Mouse (Mus musculus): Measurements from ENCODE around the gene Olfr373. TPM values are rescaled to one million over a fixed set of nuclear protein-coding genes. Genes with fewer than 3 reads are reported as not detected.

Gene Olfr373
- polyA plus RNA-seq (2021; fragmentation: Nextera tagmentation) = not detected in 2 replicates
- long read RNA-seq, experiment 1 = 0 reads
- long read RNA-seq, experiment 2 = 0 reads

DNA sequence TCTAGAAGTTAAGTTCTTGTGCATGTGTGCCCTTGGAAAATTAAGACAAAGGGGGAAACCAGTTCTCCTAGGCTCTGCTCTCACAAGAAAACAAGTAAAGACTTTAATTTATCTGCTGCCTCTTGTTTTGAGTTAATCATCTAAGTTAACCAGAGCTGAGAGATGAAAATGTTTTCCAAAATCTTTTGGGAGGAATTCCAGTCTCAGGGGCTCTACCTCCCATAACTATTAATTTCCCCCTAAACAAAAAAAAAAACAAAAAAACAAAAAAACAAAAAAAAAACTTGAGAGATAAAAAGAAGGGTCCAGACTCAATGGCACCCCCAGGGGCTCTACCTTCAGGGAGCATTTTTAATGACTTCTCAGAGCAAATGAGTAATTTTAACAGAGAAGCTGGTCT is at the start of gene Olfr373:
Gene Olfr373, plus strand, starts transcription at position 301 of the 400 bp plus-strand sequence.

DNA sequence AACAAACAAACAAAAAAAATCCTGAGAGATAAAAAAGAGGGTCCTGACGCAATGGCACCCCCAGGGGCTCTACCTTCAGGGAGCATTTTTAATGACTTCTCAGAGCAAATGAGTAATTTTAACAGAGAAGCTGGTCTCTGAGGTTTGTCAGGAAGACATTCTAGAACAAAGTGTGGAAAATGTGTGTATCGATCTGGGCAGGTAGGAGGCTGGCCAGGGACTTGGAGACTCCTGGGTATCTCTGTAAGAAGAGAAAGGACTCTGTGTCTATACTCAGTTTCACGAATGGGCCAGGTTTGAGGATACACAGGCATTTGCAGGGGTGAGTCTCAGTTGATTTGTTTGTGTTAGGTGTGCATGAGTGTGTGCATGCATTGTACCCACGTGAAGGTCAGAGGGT is 42.1 kb upstream of the Olfr373 start, which contains the start of gene Olfr372:
Gene Olfr372, plus strand, starts transcription at position 301 of the 400 bp plus-strand sequence.

DNA sequence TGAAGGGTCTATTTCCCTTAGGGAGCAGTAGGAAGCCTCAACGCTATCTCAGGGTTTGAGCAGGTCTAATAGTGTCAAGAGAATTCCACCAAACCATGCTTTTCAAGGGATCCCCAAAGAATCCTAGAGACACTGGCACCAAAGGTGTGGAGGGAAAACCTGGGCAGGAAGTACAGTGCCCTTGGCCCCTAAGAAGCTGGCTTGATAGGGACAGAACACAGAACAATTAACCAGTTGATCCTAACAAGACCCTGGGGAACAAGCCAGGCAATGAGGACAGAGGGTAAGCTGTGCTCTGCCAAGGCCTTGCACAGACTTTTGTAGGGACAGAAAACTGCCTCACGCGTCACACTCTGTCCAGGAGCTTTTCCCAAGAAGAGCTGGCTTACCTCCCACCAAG is 23.8 kb downstream of the Olfr373 start, which contains the start of gene Olfr374:
Gene Olfr374, plus strand, starts transcription at position 301 of the 400 bp plus-strand sequence.

DNA sequence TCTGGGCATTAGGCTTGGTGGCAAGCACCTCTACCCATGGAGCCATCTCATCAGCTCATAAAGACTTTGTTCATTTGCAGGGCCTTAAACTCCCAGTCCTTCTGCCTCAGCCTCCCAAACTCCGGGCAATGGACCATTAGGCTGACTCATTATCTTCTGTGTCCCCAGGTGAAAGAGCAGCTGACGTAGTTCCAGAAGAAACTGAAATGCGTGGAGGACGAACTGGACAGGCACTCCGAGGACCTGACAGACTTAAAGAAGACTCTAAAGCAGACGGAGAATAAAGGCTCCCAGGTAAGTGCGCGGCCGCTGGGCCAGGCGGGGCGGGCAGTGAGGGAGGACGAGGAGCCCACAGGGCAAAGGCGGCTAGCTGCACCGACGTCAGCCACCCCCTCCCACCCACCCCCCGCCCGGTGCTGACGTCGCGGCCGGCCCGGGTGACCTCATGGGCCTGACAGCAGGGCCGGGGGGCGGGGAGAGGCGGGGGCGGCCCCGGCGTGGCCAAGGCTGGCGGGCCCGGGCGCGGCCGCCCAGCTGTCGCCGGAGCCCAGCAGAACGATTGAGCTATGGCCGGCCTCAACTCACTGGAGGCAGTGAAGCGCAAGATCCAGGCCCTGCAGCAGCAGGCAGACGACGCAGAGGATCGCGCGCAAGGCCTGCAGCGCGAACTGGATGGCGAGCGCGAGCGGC is 51.9 kb downstream of the Olfr373 start, which contains the start of gene Tpm4:
Gene Tpm4, plus strand, starts transcription at position 220 of the 690 bp plus-strand sequence.

Other genes starting within 250 kb of the Olfr373 start
- 3.0 and 3.2 TPM in 2 replicates for gene Zfp709, start 201.2 kb upstream of the Olfr373 start, polyA plus RNA-seq (2021; fragmentation: Nextera tagmentation)
- gene Zfp882, start 174.6 kb upstream of the Olfr373 start, polyA plus RNA-seq (2021; fragmentation: Nextera tagmentation) = 2.4 and 2.5 TPM in 2 replicates
- 17.1 and 18.1 TPM in 2 replicates for gene Zfp617, start 174.5 kb upstream of the Olfr373 start, polyA plus RNA-seq (2021; fragmentation: Nextera tagmentation)
- gene Zfp961, start 132.1 kb upstream of the Olfr373 start, polyA plus RNA-seq (2021; fragmentation: Nextera tagmentation) = 11.0 and 11.6 TPM in 2 replicates
- 0.08 TPM in 1 of 2 replicates, not detected in the other for gene Cyp4f18, start 73.6 kb upstream of the Olfr373 start, polyA plus RNA-seq (2021; fragmentation: Nextera tagmentation)
- gene Olfr372, start 42.0 kb upstream of the Olfr373 start, polyA plus RNA-seq (2021; fragmentation: Nextera tagmentation) = not detected in 2 replicates
- not detected in 2 replicates for gene Olfr374, start 23.9 kb downstream of the Olfr373 start, polyA plus RNA-seq (2021; fragmentation: Nextera tagmentation)
- gene Tpm4, start 51.8 kb downstream of the Olfr373 start, polyA plus RNA-seq (2021; fragmentation: Nextera tagmentation) = 25.2 and 27.4 TPM in 2 replicates
- gene Rab8a, start 78.0 kb downstream of the Olfr373 start, polyA plus RNA-seq (2021; fragmentation: Nextera tagmentation) = 42.4 and 62.1 TPM in 2 replicates
- gene Hsh2d, start 106.5 kb downstream of the Olfr373 start, polyA plus RNA-seq (2021; fragmentation: Nextera tagmentation) = 0.16 TPM in 1 of 2 replicates, not detected in the other
- not detected in 2 replicates for gene Cib3, start 129.7 kb downstream of the Olfr373 start, polyA plus RNA-seq (2021; fragmentation: Nextera tagmentation)
- gene Gm11034, start 130.5 kb downstream of the Olfr373 start, polyA plus RNA-seq (2021; fragmentation: Nextera tagmentation) = not detected in 2 replicates
- gene Fam32a, start 136.6 kb downstream of the Olfr373 start, polyA plus RNA-seq (2021; fragmentation: Nextera tagmentation) = 48.0 and 64.8 TPM in 2 replicates
- 80.9 and 92.7 TPM in 2 replicates for gene Ap1m1, start 156.8 kb downstream of the Olfr373 start, polyA plus RNA-seq (2021; fragmentation: Nextera tagmentation)
- gene Gm10282, start 222.1 kb downstream of the Olfr373 start, polyA plus RNA-seq (2021; fragmentation: Nextera tagmentation) = 7.1 and 8.5 TPM in 2 replicates
- gene Klf2, start 235.9 kb downstream of the Olfr373 start, polyA plus RNA-seq (2021; fragmentation: Nextera tagmentation) = 0.70 and 14.4 TPM in 2 replicates